Comparison of ENCODE assay signal across 14 mouse cellular contexts in the genomic region with DNA sequence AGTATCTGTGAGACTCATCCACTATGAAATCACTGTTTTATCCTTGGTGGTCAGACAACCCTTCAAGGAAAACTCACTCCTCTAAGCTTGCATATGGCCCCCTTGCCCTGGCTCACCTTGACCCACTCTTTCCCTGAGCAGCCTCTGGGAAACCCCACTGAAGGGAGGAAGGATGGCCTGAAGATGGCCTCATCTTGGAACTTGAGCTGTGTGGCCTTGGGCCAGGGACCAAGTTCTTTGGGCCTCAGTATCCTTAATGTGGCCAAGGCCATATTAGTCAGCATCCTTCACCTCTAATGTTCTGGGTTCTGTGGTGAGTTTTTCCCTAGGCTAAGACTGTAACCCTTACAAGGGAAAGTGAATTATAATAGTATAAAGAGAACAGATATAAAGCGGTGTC.
"Had no signal": no experiment of that assay in that cellular context is flagged by ENCODE, and none has a peak within 500 bp of the region (broad histone marks: within the 10 kb centered on the region; RNA-seq: fewer than 3 reads in every experiment).

No protein-coding gene starts in this region.

- H3K4me3 ChIP-seq: left cerebral cortex, adult 2 months; liver, embryonic 13.5 days; megakaryocyte, embryonic 14.5 days; midbrain, embryonic 10.5 days; midbrain, embryonic 13.5 days; myocyte had no signal

- H3K27me3 ChIP-seq: liver, embryonic 13.5 days; megakaryocyte, embryonic 14.5 days; midbrain, embryonic 13.5 days had no signal

- H3K4me1 ChIP-seq: liver, embryonic 13.5 days; megakaryocyte, embryonic 14.5 days had no signal

- H3K27ac ChIP-seq: left cerebral cortex, adult 2 months; liver, embryonic 13.5 days; midbrain, embryonic 10.5 days; midbrain, embryonic 13.5 days; stomach, postnatal 0 days had no signal

- DNase-seq: kidney, adult 8-10 months; layer of hippocampus, postnatal 36 days; liver, embryonic 13.5 days; lung, embryonic 14.5 days; lung, postnatal 36 days; thymus, adult 2 months; thymus, postnatal 14 days; thymus, postnatal 4 days had no signal

- H3K36me3 ChIP-seq: liver, embryonic 13.5 days; midbrain, embryonic 10.5 days; midbrain, embryonic 13.5 days had no signal
